Mouse (Mus musculus): ENCODE results near the gene Olfr777.
"Not testable (repeated sequence)": the region's sequence is repeated elsewhere in the genome, so short reads cannot be mapped to it uniquely, and the experiment has no call there.

The Olfr777 gene

GRCm38 (mm10) chr10:129271081-129271535 lies at the start of gene Olfr777:
TSS of gene Olfr777 (minus strand) at chr10:129271485.
- DNase-seq: no peak

GRCm38 (mm10) chr10:129317817-129318216 lies 46.5 kb upstream of the Olfr777 start, which contains the start of gene Olfr780:
TSS of gene Olfr780 (plus strand) at chr10:129318117.
- no peak for DNase-seq

GRCm38 (mm10) chr10:129313521-129313920 lies 42.2 kb upstream of the Olfr777 start:
- not testable (repeated sequence) for DNase-seq

- not testable (repeated sequence) for DNase-seq
These were observed 41.7 kb upstream of the Olfr777 start for GRCm38 (mm10) chr10:129312973-129313372.

GRCm38 (mm10) chr10:129258827-129259226 lies 12.5 kb downstream of the Olfr777 start, which contains the start of gene Olfr776:
TSS of gene Olfr776 (plus strand) at chr10:129259127.
- no peak for DNase-seq

- DNase-seq: no peak
These were observed 23.2 kb downstream of the Olfr777 start, which contains the start of gene Olfr775 for GRCm38 (mm10) chr10:129248112-129248511. TSS of gene Olfr775 (plus strand) at chr10:129248412.

- no peak for DNase-seq
These were observed 35.4 kb downstream of the Olfr777 start, which contains the start of gene Olfr774 for GRCm38 (mm10) chr10:129235904-129236303. TSS of gene Olfr774 (plus strand) at chr10:129236204.

- DNase-seq: no peak
These were observed 40.5 kb downstream of the Olfr777 start for GRCm38 (mm10) chr10:129230737-129231136.

All from kidney, postnatal 4 days (tissue).